Mouse (Mus musculus): ENCODE data around the gene Sh3gl2.

Sh3gl2 gene

GRCm38 (mm10) chr4:85305912-85306573 lies 101.1 kb downstream of the Sh3gl2 start:
- in situ Hi-C loops (cut with MboI, MseI): no loop called here

DNA sequence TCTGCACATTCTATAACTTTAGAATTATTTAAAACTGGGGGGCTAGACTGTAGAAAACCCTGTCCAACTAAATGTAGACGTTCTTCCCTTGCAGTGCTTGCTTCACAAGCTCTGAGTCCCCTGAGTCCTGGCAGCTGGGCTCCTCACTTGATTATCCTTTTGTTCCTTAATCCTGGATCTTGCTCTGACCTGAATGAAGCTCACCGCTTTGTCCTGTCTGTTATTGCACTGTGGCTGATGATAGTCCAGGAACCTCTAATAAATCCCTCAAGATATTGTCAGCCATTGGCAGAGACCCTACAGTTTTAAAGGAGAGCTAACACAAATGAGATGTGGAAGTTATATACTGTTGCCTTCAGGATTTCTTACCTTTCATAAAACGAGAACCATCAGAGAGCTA lies 114.2 kb downstream of the Sh3gl2 start:
- in situ Hi-C loops (cut with MboI, MseI): no loop called here

DNA sequence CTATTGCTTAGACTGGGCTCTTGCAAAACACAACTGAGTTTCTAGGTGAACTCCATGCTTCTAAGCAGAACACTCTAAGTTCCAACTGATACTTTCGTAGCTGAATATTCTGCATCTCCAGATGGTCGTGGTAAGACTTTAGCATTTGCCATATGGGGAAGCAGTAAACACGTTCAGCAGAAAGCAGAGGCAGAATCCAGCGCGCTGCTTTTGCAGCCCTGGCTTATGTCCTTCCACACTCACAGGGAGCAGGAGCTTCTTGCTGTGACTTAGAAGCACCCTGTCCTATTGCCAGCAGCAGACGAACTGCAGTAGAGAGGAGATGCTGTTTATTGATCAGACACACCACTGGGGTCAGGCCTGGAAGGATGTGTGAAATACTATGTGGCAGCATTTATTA lies 120.5 kb downstream of the Sh3gl2 start:
- in situ Hi-C loops (cut with MboI, MseI): no loop called here

- in situ Hi-C loops (cut with MboI, MseI): no loop called here
Measured at GRCm38 (mm10) chr4:85326052-85326451, 121.1 kb downstream of the Sh3gl2 start.

GRCm38 (mm10) chr4:85334688-85335200 lies 129.8 kb downstream of the Sh3gl2 start:
- in situ Hi-C loops (cut with MboI, MseI): loop anchor here in 1 of 2 experiments (10.0 kb wide), 1 partner anchor 1570 kb away; no protein-coding TSS in a partner anchor

- in situ Hi-C loops (cut with MboI, MseI): loop anchor here in 1 of 2 experiments (10.0 kb wide), 1 partner anchor 1572 kb away; no protein-coding TSS in a partner anchor
Measured at GRCm38 (mm10) chr4:85336356-85336755, 131.4 kb downstream of the Sh3gl2 start.

DNA sequence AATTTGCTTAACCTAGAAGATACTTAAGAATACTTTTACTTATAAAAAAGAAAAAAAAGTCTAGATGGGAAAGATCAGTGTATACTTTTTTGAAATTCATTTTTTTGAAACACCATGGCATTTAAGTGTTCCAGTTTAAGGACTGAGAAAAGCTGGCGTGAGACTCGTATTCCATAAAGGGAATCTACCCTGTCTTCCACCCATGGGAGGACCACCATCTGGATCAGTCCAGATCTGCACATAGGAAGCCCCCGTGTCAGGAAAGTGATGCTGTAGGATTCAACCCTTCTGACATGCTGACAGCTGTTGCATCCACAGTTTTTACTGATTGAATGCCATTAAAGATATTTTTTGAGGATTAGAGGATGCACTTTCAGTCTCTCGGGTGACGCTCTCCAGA lies 134.2 kb downstream of the Sh3gl2 start:
- in situ Hi-C loops (cut with MboI, MseI): loop anchor here in 1 of 2 experiments (10.0 kb wide), 1 partner anchor 1574 kb away; no protein-coding TSS in a partner anchor

DNA sequence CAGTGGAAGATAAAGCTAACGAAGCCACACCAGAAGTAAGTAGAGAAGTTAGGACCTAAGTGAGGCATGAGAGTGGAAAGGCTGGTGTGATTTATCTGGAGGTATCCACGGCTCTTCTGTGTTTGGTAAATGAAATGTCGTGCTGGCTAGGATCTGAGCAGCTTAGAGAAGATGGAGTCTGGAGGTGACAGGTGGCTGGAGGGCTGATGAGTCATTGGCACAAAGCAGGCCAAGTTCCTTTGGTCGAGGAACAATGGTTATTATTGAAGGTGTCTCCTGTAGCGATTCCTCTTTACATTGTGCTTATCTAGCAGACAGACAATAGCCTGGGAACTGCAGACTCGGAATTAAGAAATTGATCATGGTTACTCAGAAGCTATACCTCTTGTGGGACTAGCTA lies 135.8 kb downstream of the Sh3gl2 start:
- in situ Hi-C loops (cut with MboI, MseI): no loop called here

GRCm38 (mm10) chr4:85345911-85346310 lies 141.0 kb downstream of the Sh3gl2 start:
- in situ Hi-C loops (cut with MboI, MseI): no loop called here

DNA sequence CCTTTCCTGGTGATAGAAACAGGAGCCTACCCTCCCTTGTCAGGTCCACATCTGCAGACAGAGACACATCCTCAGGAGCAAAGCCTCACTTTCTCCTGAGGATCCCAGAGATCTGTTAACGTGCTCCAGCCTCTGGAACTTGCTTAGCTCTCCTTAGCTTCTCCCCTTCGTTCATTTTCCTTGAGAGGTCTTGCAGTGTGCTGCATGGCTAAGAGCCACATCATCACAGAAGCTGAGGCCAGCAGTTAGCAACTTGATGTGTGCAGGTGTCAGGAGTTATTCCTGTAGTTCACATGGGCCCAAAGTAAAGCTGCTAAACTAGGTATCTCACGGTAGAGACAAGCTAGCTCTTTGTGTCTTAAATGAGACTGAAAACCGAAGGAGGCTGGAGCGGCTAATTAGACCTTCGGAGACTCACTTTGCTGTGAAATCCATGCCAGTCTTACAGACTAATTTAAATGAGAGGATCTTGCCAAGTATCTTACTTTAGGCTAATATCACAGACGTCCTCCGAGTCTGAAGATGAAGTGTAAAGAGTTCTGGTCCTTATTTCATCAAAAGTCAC lies 143.2 kb downstream of the Sh3gl2 start:
- in situ Hi-C loops (cut with MboI, MseI): no loop called here

- in situ Hi-C loops (cut with MboI, MseI): no loop called here
Measured at GRCm38 (mm10) chr4:85362661-85363060, 157.7 kb downstream of the Sh3gl2 start.

DNA sequence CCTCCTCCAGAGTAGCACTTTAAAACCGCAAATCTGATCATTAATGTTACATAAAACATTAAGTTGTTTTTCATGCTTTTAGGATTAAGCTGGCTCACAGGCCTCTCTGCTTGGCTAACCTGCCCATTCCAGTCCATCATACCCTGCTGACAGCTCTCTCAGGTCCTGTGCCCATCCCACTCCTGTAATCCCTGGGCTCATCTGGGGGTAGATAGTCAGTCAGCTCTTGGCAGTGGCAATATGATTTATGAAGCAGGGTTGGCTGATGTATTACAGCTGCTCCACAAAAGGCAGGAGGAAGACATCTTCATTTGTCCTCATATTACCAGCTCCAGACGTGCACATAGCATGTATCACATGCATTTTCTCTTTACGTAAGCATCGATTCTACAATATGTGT lies 158.3 kb downstream of the Sh3gl2 start:
- in situ Hi-C loops (cut with MboI, MseI): no loop called here

- in situ Hi-C loops (cut with MboI, MseI): no loop called here
Measured at GRCm38 (mm10) chr4:85371036-85371435, 166.1 kb downstream of the Sh3gl2 start.

GRCm38 (mm10) chr4:85374801-85375200 lies 169.9 kb downstream of the Sh3gl2 start:
- in situ Hi-C loops (cut with MboI, MseI): no loop called here

DNA sequence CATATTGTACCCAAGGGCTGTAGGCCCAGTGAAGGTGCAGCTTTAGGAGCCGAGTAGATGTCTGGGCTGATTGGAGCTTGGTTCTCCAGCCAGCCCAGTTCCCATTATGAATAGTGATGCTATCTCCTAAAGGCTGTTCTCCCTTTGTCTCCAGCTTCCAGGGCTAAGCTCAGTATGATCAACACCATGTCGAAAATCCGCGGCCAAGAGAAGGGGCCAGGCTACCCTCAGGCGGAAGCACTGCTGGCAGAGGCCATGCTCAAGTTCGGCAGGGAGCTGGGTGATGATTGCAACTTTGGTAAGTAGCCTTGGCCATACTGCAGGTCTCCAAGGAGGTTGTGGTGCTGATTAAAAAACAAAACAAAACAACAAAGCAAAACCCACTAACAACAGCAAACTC lies 171.3 kb downstream of the Sh3gl2 start:
- in situ Hi-C loops (cut with MboI, MseI): no loop called here

DNA sequence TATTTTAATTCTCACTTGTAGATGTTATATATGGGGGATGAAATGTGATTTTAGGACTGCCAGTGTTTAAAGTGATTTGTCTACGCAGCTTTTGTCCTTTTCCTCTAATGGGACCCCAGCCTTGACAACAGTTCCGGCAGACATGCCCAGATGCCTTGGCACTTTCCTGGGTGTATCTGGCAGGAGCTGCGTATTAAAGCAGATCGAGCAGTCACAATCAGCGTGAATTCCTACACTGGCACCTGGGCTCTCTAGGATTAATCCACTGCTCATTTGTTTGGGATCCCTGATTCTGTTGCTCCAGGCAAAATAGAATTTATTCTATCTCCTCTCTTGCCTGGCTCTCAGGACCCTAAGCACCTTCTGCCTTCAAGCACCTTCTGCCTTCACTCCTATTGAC lies 171.7 kb downstream of the Sh3gl2 start:
- in situ Hi-C loops (cut with MboI, MseI): no loop called here

GRCm38 (mm10) chr4:85385241-85385640 lies 180.3 kb downstream of the Sh3gl2 start:
- in situ Hi-C loops (cut with MboI, MseI): no loop called here

DNA sequence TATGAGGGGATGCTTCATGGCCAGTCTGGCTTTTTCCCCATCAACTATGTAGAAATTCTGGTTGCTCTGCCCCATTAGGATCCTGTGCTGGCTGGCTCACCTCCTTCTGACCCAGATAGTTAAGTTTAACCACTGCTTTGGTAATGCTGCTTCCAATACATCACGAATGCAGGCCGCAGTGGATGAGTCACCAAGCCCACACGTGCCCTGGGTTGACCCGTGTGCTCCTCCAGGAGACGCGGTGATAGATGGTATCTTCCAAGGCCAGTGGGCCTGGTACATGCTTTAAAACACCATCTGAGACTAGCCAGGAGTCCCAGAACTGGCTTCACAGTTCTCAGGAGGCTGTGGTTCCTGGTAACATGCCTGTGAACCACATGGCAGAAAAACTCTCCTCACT lies 182.8 kb downstream of the Sh3gl2 start:
- in situ Hi-C loops (cut with MboI, MseI): no loop called here

- in situ Hi-C loops (cut with MboI, MseI): no loop called here
Measured at GRCm38 (mm10) chr4:85391795-85392194, 186.9 kb downstream of the Sh3gl2 start.

- in situ Hi-C loops (cut with MboI, MseI): loop anchor here in 1 of 2 experiments (5.0 kb wide), 1 partner anchor 404 kb away; no protein-coding TSS in a partner anchor
Measured at GRCm38 (mm10) chr4:85398765-85399164, 193.8 kb downstream of the Sh3gl2 start.

DNA sequence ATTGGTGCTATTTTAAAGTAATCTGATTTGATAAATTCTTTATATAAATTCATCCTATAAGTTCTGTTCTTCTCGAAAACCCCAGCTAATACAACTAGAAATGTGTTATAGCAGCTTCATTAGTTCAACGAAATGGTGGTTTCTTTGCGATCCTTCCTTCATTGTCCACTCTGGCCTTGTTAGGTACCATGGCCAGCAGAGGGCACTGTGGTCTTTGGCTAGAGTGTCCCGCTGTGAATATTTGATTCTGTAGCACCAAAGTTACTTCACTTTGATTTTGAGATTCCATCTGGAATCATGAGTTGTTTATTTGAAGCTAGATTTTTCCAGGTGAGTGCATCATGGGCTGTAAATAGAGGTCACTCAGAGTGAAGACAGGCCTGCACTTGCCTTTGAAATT lies 197.9 kb downstream of the Sh3gl2 start:
- in situ Hi-C loops (cut with MboI, MseI): loop anchor here in 1 of 2 experiments (10.0 kb wide), 2 partner anchors 402 to 668 kb away; no protein-coding TSS in a partner anchor

DNA sequence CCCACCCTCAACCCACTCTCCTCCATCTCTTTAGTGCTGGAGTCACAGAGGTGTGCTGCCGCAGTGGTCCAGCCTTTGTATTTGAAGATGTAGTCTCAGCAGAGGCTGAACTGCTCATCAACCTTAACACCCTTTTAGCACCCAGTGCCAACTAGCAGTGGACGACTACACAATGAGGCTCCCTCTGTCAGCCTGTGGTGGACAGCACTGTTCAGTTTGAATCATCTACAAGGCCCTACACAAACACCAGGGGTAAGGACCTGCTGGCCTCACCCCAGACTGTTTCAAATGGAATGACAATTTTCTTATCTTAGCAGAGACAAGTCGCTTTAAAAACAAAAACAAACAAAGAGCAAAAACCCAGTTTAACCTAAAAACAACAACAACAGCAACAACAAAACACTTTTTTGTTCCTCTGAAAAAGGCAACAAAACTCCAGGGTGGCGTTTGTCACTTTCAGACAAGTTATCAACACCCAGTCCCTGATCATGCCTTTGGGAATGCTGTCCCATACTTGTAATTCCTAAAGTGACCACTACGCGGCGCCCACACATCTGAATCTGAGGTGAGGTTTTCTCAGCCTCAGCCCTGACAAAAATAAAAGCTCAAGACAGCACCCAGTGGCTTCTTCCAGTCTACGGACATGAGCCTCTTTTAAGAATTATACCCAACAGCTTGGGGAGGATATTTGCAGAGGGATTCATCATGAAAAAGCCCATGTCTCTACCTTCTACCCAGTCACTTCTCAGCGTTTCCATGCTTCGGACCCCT lies 199.7 kb downstream of the Sh3gl2 start:
- in situ Hi-C loops (cut with MboI, MseI): loop anchor here in 1 of 2 experiments (10.0 kb wide), 2 partner anchors 400 to 670 kb away; no protein-coding TSS in a partner anchor

Data from T-helper 17 cell (primary cell).